In genomic region chr2:158004620-158005019, GRCm38 (mm10) we compare ENCODE assay signal across 20 mouse cellular contexts. TPM values are rescaled to one million over a fixed set of nuclear protein-coding genes. Genes with fewer than 3 reads are reported as not detected.
DNase-seq lines count a peak whose midpoint lies in the region; ATAC-seq and TF ChIP-seq lines count a peak whose summit lies in the region.
"Had no signal": no experiment of that assay in that cellular context is flagged by ENCODE, and none has a peak within 500 bp of the region (broad histone marks: within the 10 kb centered on the region; RNA-seq: fewer than 3 reads in every experiment).

No protein-coding gene starts in this region.

- no peak for DNase-seq in heart, postnatal 36 days
- DNase-seq in liver, postnatal 0 days, result no peak
- DNase-seq in lung, postnatal 36 days, result peak; percentile 73
- DNase-seq in spleen, postnatal 36 days (ENCODE audit: low spot score in 2 of 2), result no peak
- DNase-seq in kidney, postnatal 25 days, result no peak
- DNase-seq: adrenal gland, adult 8-10 months; cerebellum, adult 11 months; cerebellum, postnatal 14 days; gastrocnemius, postnatal 36 days; kidney, postnatal 10 days; right cerebral cortex, postnatal 14 days; thymus, adult 18-20 months had no signal

- no peak overlapping the region for H3K4me2 ChIP-seq in heart, embryonic 13.5 days
- H3K4me2 ChIP-seq in intestine, embryonic 16.5 days (ENCODE audit: low read depth, low read length), result no peak overlapping the region
- H3K4me2 ChIP-seq in liver, postnatal 0 days (ENCODE audit: low read depth, low read length), result no peak overlapping the region
- H3K4me2 ChIP-seq: forebrain, embryonic 13.5 days; hindbrain, embryonic 13.5 days; midbrain, embryonic 13.5 days had no signal

- intact Hi-C loops in heart, postnatal 36 days (cut with DNase I), result no loop called here

- no peak overlapping the region; the same call in 1 of the 2 replicates for H3K9ac ChIP-seq in heart, embryonic 13.5 days
- no peak overlapping the region for H3K9ac ChIP-seq in intestine, embryonic 16.5 days (ENCODE audit: low read depth, low read length)
- H3K9ac ChIP-seq in liver, postnatal 0 days (replicated peaks), result no peak overlapping the region
- H3K9ac ChIP-seq: forebrain, embryonic 13.5 days; hindbrain, embryonic 13.5 days; midbrain, embryonic 13.5 days had no signal

- peaks cover 27% of the 10 kb centered on the region for H3K4me1 ChIP-seq in heart, embryonic 13.5 days
- H3K4me1 ChIP-seq in intestine, embryonic 16.5 days (ENCODE audit: control insufficient read depth, insufficient read depth, low read length), result no peaks in the 10 kb centered on the region
- H3K4me1 ChIP-seq in liver, postnatal 0 days (ENCODE audit: insufficient read depth), result 0 out of 2 replicates have a peak, but pooled peaks cover 6% of the 10 kb centered on the region
- H3K4me1 ChIP-seq: forebrain, embryonic 13.5 days; hindbrain, embryonic 13.5 days; midbrain, embryonic 13.5 days had no signal

- WGBS in heart, embryonic 13.5 days, result 47% methylated on average over 6 of the region's 6 CpGs
- WGBS in intestine, embryonic 16.5 days, result 46% methylated on average over 6 of the region's 6 CpGs
- 69% methylated on average over 6 of the region's 6 CpGs for WGBS in liver, postnatal 0 days (ENCODE audit: insufficient replicate concordance)

- peaks cover 60% of the 10 kb centered on the region for H3K36me3 ChIP-seq in heart, embryonic 13.5 days
- H3K36me3 ChIP-seq in intestine, embryonic 16.5 days (ENCODE audit: control insufficient read depth, insufficient read depth, low read length), result peaks cover 3% of the 10 kb centered on the region
- H3K36me3 ChIP-seq in liver, postnatal 0 days (replicated peaks; ENCODE audit: insufficient read depth, low read length), result peaks cover 27% of the 10 kb centered on the region

- peak; percentile 46; the same call in 1 of the 2 replicates for TF ChIP-seq EP300 in liver, postnatal 0 days (IDR thresholded peaks at IDR 0.05; ENCODE audit: low read depth)

- ATAC-seq in heart, embryonic 13.5 days (ENCODE audit: extremely low read depth, insufficient number of reproducible peaks, low FRiP score, low TSS enrichment), result no peak
- peak; percentile 77 for ATAC-seq in intestine, embryonic 16.5 days
- peak; percentile 59 for ATAC-seq in liver, postnatal 0 days
- ATAC-seq in activated CD4-positive, CD25-positive, alpha-beta regulatory T cell, adult 4 months, result no peak
- ATAC-seq: forebrain, embryonic 13.5 days; midbrain, embryonic 13.5 days had no signal

- H3K27me3 ChIP-seq in heart, embryonic 13.5 days (replicated peaks), result no peaks in the 10 kb centered on the region
- no peaks in the 10 kb centered on the region for H3K27me3 ChIP-seq in intestine, embryonic 16.5 days (replicated peaks; ENCODE audit: control insufficient read depth, insufficient read depth, low read length)
- H3K27me3 ChIP-seq in liver, postnatal 0 days (ENCODE audit: insufficient read depth, low read length), result no peaks in the 10 kb centered on the region
- H3K27me3 ChIP-seq: CH12.LX; forebrain, embryonic 13.5 days; hindbrain, embryonic 13.5 days; midbrain, embryonic 13.5 days had no signal

- no peaks in the 10 kb centered on the region for H3K9me3 ChIP-seq in heart, embryonic 13.5 days
- no peaks in the 10 kb centered on the region for H3K9me3 ChIP-seq in intestine, embryonic 16.5 days (ENCODE audit: control insufficient read depth, low read length)
- H3K9me3 ChIP-seq in liver, postnatal 0 days (ENCODE audit: low read length), result no peaks in the 10 kb centered on the region
- H3K9me3 ChIP-seq: forebrain, embryonic 13.5 days; heart, embryonic 10.5 days; hindbrain, embryonic 13.5 days; midbrain, embryonic 13.5 days had no signal

- H3K27ac ChIP-seq in heart, embryonic 13.5 days (replicated peaks), result peak overlapping the region; percentile 40; the same call in 1 of the 2 replicates
- peak overlapping the region; percentile 62; the same call in 1 of the 2 replicates for H3K27ac ChIP-seq in intestine, embryonic 16.5 days (ENCODE audit: low read length)
- H3K27ac ChIP-seq in liver, postnatal 0 days (ENCODE audit: low read depth), result peak overlapping the region; percentile 37; the same call in 1 of the 2 replicates
- H3K27ac ChIP-seq: forebrain, embryonic 13.5 days; heart, embryonic 10.5 days; hindbrain, embryonic 13.5 days; midbrain, embryonic 13.5 days had no signal

- no peak overlapping the region for H3K4me3 ChIP-seq in heart, embryonic 13.5 days
- H3K4me3 ChIP-seq in intestine, embryonic 16.5 days (ENCODE audit: low read length), result no peak overlapping the region
- H3K4me3 ChIP-seq in liver, postnatal 0 days (ENCODE audit: low read depth, low read length), result no peak overlapping the region
- H3K4me3 ChIP-seq: forebrain, embryonic 13.5 days; heart, embryonic 10.5 days; hindbrain, embryonic 13.5 days; midbrain, embryonic 13.5 days had no signal

- TF ChIP-seq CTCF in liver, postnatal 0 days (IDR thresholded peaks at IDR 0.05; ENCODE audit: low read depth), result no peak

RNA-seq across cellular contexts. Expression of gene Tti1, which starts 23.6 kb away (rescaled TPM):
- polyA plus RNA-seq in heart, embryonic 13.5 days (2015; fragmentation: Nextera tagmentation; extraction: Ambion mirVana), result 22.1 and 24.5 TPM in 2 replicates
- 10 to 100 TPM; 22.8 to 22.9 TPM for total RNA-seq in heart, postnatal 36 days (2021)
- polyA plus RNA-seq in intestine, embryonic 16.5 days (2015; fragmentation: Nextera tagmentation; extraction: Ambion mirVana), result 18.4 and 20.2 TPM in 2 replicates
- polyA plus RNA-seq in liver, postnatal 0 days (2015; fragmentation: Nextera tagmentation; extraction: Ambion mirVana), result 4.7 and 5.4 TPM in 2 replicates
- polyA plus RNA-seq in activated CD4-positive, CD25-positive, alpha-beta regulatory T cell, adult 4 months (2017; shearing (Covaris generic)), result 10 to 100 TPM; 22.3 to 26.4 TPM

RNA-seq across cellular contexts. Expression of gene Rprd1b, which starts 23.7 kb away (rescaled TPM):
- 26.7 and 27.4 TPM in 2 replicates for polyA plus RNA-seq in heart, embryonic 13.5 days (2015; fragmentation: Nextera tagmentation; extraction: Ambion mirVana)
- total RNA-seq in heart, postnatal 36 days (2021), result 10 to 100 TPM; 28.3 to 37.7 TPM
- 33.0 and 34.2 TPM in 2 replicates for polyA plus RNA-seq in intestine, embryonic 16.5 days (2015; fragmentation: Nextera tagmentation; extraction: Ambion mirVana)
- polyA plus RNA-seq in liver, postnatal 0 days (2015; fragmentation: Nextera tagmentation; extraction: Ambion mirVana), result 15.6 and 17.4 TPM in 2 replicates
- 10 to 100 TPM; 17.8 to 24.9 TPM for polyA plus RNA-seq in activated CD4-positive, CD25-positive, alpha-beta regulatory T cell, adult 4 months (2017; shearing (Covaris generic))

Comparison
In these comparisons a context has a peak if more than half of its experiments do, and no peak if none do; other contexts are left out.
1. ATAC-seq: peak in intestine, embryonic 16.5 days (single experiment) and liver, postnatal 0 days (single experiment); none in heart, embryonic 13.5 days (single experiment) and activated CD4-positive, CD25-positive, alpha-beta regulatory T cell, adult 4 months (single experiment).
2. Peak in every context shown above with its lines, with median percentiles within 50 percentile points of each other: H3K27ac ChIP-seq.